Mouse (Mus musculus): ENCODE results near the gene Mcm2.

GRCm38 (mm10) chr6:88903708-88904107 is 5.1 kb upstream of the Mcm2 start:
- TF ChIP-seq CTCF (IDR thresholded peaks at IDR 0.05; ENCODE audit: low read depth), result no peak
- no peak for TF ChIP-seq EP300 (optimal IDR thresholded peaks at IDR 0.05)

All from stomach, postnatal 0 days (tissue).